Mouse (Mus musculus): Measurements from ENCODE around the gene Spred2.

Gene Spred2

DNA sequence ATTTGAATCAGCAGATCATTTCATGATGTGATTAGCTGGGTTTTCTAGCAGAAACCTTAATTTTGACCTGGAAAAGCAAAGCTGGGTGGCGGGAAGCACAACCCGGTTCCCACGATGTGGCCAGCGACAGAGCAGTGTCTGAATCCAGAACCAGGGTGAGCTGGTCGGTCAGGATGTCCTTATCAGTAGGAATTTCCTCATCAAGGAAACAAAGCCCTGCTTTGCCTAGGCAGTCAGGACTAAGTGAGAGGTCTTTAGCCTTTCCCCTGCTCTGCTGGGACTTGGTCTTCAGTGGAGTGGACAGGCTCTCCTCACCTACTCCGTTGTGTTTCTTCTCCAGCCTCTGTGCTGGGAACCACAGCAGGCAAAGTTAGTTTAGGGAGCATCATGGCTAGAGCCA, 83.5 kb downstream of the Spred2 start:
- ChIA-PET POLR2A (interaction anchor here in 3 of 4 experiments (0.6 to 2.7 kb wide), 5 partner anchors 9 to 158 kb away, joined by 3 to 20 read pairs (median 4); no protein-coding TSS in a partner anchor), CTCF (interaction anchor here in 1 of 4 experiments (1.0 kb wide), 1 partner anchor 60 kb away, joined by 3 read pairs; no protein-coding TSS in a partner anchor)

DNA sequence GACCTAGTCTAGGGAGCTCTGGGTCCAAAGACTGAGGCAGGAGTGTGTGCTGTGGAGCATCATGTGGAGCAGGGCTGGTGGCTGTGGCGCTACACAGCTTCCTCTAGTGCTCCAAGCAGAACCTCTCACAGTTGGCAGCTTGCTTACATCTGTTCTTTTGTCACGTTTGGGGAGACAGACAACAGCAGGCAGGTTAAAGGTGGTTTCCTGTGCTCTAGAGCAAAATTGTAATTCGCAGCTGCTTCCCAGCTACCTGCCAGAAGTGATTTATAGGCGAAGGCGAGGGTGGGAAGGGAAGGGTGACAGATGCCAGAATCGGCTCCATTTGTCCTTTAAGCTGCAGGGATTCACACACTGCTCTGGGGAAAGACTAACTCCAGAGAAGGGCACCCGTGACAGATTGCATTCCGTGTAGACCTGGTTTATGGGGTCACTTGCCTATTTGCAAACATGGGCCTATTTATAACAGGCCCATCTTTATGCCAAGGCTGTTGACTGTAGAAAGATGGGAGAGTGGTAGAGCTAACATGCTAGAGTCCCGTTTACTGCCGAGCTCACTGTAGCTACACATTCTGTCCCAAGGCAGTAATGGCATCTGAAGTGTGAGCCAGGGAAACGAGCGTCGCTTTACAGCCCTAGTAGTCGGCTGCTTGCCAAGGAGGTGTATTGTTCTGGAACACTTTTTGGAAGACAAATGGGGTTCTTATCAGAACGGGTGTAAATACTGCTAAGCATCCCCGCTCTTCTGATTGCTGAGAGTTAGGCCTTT, 87.2 kb downstream of the Spred2 start:
- POLR2A ChIA-PET, result interaction anchor here in 2 of 4 experiments (0.7 to 2.0 kb wide), 6 partner anchors 9 to 85 kb away, joined by 3 to 5 read pairs (median 4); no protein-coding TSS in a partner anchor
- CTCF ChIA-PET, result interaction anchor here in 2 of 4 experiments (0.5 to 0.6 kb wide), 2 partner anchors 10 to 55 kb away, joined by 3 read pairs; no protein-coding TSS in a partner anchor

DNA sequence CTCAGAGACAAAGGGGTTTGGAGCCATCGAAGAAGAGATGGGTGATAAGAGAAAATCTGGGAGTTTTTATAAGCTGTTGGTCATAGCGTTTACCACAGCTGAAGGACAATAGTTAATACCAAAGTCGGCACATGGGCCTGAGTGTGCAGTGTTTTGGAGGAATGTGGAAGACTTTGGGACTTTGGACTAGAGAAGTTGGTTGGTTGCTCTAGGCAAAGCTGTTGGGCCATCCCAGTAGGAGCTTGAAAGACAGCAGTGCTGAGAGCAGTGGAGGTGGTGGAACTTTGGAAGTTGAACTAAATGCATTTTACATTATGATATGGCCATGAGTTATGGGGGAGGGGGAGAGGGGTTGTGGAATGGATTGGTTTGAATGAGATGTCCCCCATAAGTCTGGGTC, 89.2 kb downstream of the Spred2 start:
- POLR2A ChIA-PET, result interaction anchor here in 2 of 4 experiments (0.6 to 1.7 kb wide), 10 partner anchors 13 to 164 kb away, joined by 3 to 5 read pairs (median 4); no protein-coding TSS in a partner anchor
- CTCF ChIA-PET, result no interaction called here

- CTCF ChIA-PET, result no interaction called here
Measured at GRCm38 (mm10) chr11:20017937-20018336, 93.8 kb downstream of the Spred2 start.

GRCm38 (mm10) chr11:20018905-20019304, 94.7 kb downstream of the Spred2 start:
- CTCF ChIA-PET, result interaction anchor here in 1 of 4 experiments (0.6 kb wide), 1 partner anchor 184 kb away, joined by 3 read pairs; no protein-coding TSS in a partner anchor
- POLR2A ChIA-PET, result interaction anchor here in 3 of 4 experiments (0.5 to 3.1 kb wide), 14 partner anchors 10 to 189 kb away, joined by 3 to 20 read pairs (median 4); partner anchors contain the start of gene Spred2 (in 1 of the 3)

More at GRCm38 (mm10) chr11:20017937-20018336, 93.8 kb downstream of the Spred2 start:
- POLR2A ChIA-PET, result interaction anchor here in 3 of 4 experiments (0.6 to 3.1 kb wide), 15 partner anchors 9 to 188 kb away, joined by 3 to 20 read pairs (median 3); no protein-coding TSS in a partner anchor

DNA sequence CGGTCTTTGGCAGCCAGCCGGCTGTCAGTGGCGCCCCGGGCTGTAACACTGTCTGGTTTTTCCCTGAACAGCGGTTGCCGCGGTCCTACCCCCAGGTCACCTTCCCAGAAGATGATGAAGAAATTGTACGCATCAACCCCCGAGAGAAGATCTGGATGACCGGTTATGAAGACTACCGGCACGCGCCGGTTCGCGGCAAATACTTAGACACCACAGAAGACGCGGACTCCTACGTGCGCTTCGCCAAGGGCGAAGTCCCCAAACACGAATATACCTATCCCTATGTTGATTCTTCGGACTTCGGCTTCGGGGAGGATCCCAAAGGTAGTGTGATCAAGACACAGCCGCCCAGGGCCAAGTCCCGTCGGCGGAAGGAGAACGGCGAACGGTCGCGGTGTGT, 96.5 kb downstream of the Spred2 start:
- ChIA-PET CTCF (interaction anchor here in 1 of 4 experiments (0.6 kb wide), 1 partner anchor 17 kb away, joined by 7 read pairs; no protein-coding TSS in a partner anchor), POLR2A (interaction anchor here in 3 of 4 experiments (0.6 to 1.2 kb wide), 9 partner anchors 9 to 209 kb away, joined by 3 to 8 read pairs (median 3); no protein-coding TSS in a partner anchor)

DNA sequence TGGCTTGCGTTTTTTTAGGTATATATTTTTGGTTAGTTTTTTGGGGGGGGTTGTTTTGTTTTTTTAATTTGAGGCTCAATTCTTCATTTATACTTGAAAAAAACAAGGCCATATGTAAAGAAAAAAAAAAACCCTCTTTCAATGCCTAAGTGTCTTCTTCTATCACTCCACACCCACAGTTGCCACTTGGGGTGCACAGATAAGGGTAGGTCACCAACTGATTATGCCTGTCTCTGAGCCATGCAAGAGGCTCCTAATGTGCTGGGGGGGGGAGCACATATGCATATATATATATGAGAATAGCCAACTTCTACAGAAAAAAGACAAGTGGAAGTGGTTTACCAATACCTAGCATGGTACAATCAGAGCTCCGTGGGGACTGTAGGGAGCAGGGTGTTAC, 98.3 kb downstream of the Spred2 start:
- CTCF ChIA-PET, result interaction anchor here in 1 of 4 experiments (0.6 kb wide), 1 partner anchor 96 kb away, joined by 6 read pairs; no protein-coding TSS in a partner anchor
- POLR2A ChIA-PET, result interaction anchor here in 2 of 4 experiments (0.6 to 1.1 kb wide), 5 partner anchors 29 to 634 kb away, joined by 3 to 4 read pairs (median 3); no protein-coding TSS in a partner anchor

- POLR2A ChIA-PET, result interaction anchor here in 2 of 4 experiments (0.6 to 1.1 kb wide), 5 partner anchors 30 to 634 kb away, joined by 3 to 4 read pairs (median 3); no protein-coding TSS in a partner anchor
- CTCF ChIA-PET, result interaction anchor here in 1 of 4 experiments (0.6 kb wide), 1 partner anchor 97 kb away, joined by 6 read pairs; no protein-coding TSS in a partner anchor
Measured at GRCm38 (mm10) chr11:20022911-20023482, 98.8 kb downstream of the Spred2 start.

DNA sequence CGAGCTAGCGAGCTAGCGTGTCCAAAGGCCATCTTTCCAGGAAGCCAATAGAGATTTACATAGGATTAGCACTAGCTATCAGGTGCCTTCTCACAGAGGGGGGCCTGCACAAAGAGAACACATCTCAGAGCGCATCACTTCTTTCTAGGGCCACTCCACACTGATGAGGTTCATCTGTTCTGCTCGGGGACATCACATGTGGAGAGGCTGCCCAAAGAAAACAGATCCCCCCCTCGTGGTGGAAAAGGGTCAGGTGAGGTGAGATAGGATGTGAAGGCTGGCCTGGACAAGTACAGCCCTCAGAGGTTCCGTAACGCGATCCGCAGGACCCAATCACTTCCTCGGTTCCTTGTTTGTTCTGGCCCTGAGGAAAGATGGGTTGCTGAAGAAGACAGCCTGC, 101.7 kb downstream of the Spred2 start:
- CTCF ChIA-PET, result interaction anchor here in 3 of 4 experiments (0.5 to 1.6 kb wide), 6 partner anchors 21 to 191 kb away, joined by 3 to 7 read pairs (median 5); no protein-coding TSS in a partner anchor
- POLR2A ChIA-PET, result interaction anchor here in 3 of 4 experiments (0.6 to 3.7 kb wide), 29 partner anchors 8 to 834 kb away, joined by 3 to 15 read pairs (median 4); partner anchors contain the start of gene Spred2 (in 1 of the 3)

DNA sequence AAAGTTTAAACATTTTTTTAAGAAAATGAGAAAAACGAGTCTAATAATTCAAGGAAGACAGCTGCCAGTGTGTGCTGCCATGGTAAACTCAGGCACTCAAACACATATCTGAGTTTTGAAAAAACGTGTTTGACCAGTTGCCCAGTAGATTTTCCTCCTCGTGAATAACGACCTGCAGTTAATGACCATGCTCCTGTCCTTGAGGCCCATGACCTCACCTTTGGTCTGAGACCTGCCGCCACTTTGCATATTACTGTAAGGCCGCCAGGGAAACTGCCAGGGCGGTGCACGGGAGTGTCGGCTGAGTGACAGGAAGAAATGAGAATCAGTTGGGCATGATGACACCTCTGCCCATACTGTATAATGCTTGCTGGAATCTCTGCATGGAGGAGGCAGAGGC, 103.5 kb downstream of the Spred2 start:
- POLR2A ChIA-PET, result interaction anchor here in 3 of 4 experiments (0.6 to 3.7 kb wide), 10 partner anchors 8 to 278 kb away, joined by 3 to 15 read pairs (median 3); no protein-coding TSS in a partner anchor
- CTCF ChIA-PET, result interaction anchor here in 1 of 4 experiments (1.2 to 1.6 kb wide), 2 partner anchors 107 to 201 kb away, joined by 4 to 7 read pairs; no protein-coding TSS in a partner anchor

- POLR2A ChIA-PET, result interaction anchor here in 3 of 4 experiments (0.6 to 2.6 kb wide), 13 partner anchors 9 to 277 kb away, joined by 3 to 11 read pairs (median 3); no protein-coding TSS in a partner anchor
- CTCF ChIA-PET, result interaction anchor here in 1 of 4 experiments (0.6 kb wide), 1 partner anchor 1764 kb away, joined by 7 read pairs; no protein-coding TSS in a partner anchor
Measured at GRCm38 (mm10) chr11:20028396-20028795, 104.2 kb downstream of the Spred2 start.

- CTCF ChIA-PET, result interaction anchor here in 1 of 4 experiments (0.6 kb wide), 1 partner anchor 1764 kb away, joined by 7 read pairs; no protein-coding TSS in a partner anchor
- POLR2A ChIA-PET, result interaction anchor here in 3 of 4 experiments (0.6 to 2.6 kb wide), 12 partner anchors 8 to 595 kb away, joined by 3 to 11 read pairs (median 4); no protein-coding TSS in a partner anchor
Measured at GRCm38 (mm10) chr11:20029014-20029413, 104.8 kb downstream of the Spred2 start.

- ChIA-PET CTCF (interaction anchor here (0.7 to 1.4 kb wide), 5 partner anchors 49 to 370 kb away, joined by 3 to 9 read pairs (median 5); no protein-coding TSS in a partner anchor), POLR2A (interaction anchor here in 2 of 4 experiments (0.7 kb wide), 2 partner anchors 32 to 185 kb away, joined by 5 read pairs; no protein-coding TSS in a partner anchor)
Measured at GRCm38 (mm10) chr11:20030973-20031372, 106.8 kb downstream of the Spred2 start.

- POLR2A ChIA-PET, result no interaction called here
- CTCF ChIA-PET, result interaction anchor here in 3 of 4 experiments (0.6 to 1.4 kb wide), 5 partner anchors 183 to 369 kb away, joined by 3 to 9 read pairs (median 6); no protein-coding TSS in a partner anchor
Measured at GRCm38 (mm10) chr11:20031536-20031935, 107.4 kb downstream of the Spred2 start.

DNA sequence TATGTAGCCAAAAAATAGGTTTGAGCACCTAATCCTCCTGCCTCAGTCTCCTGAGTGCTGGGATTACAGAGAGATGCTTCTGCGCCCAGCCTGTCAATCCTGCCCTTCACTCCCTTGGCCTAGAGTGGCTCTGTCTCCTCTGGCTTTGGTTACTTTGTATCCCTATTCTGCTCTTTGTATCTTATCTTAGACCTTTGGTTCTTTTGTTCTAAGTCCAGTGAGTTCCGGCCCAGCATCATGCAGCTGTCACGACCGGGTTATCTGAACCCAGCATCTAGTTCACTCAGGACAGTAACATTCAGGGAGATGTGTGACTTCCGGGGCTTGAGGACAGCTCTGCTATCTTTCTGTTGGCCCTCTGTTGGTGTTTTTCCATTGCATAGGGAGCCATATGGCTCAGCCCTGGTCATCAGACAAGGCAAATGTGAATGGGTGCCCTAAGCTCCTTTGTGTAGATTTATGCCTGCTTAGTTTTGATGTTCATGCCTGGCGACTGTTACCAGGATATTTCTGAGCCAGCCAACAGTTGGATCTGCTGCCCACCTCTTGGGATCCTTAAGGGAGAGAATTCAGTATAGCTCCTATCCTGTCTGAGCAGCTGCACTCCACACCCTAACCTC, 109.5 kb downstream of the Spred2 start:
- ChIA-PET POLR2A (interaction anchor here in 2 of 4 experiments (0.7 to 5.0 kb wide), 8 partner anchors 9 to 216 kb away, joined by 3 to 36 read pairs (median 5); partner anchors contain the start of genes Cep68 (in 1 of the 2) and Spred2 (in 1 of the 2)), CTCF (interaction anchor here in 1 of 4 experiments (0.9 to 1.6 kb wide), 2 partner anchors 121 to 203 kb away, joined by 3 to 4 read pairs; no protein-coding TSS in a partner anchor)

- POLR2A ChIA-PET, result interaction anchor here in 3 of 4 experiments (0.7 to 5.0 kb wide), 10 partner anchors 9 to 215 kb away, joined by 3 to 36 read pairs (median 5); partner anchors contain the start of genes Cep68 (in 1 of the 3) and Spred2 (in 1 of the 3)
- CTCF ChIA-PET, result interaction anchor here in 1 of 4 experiments (0.9 to 1.6 kb wide), 2 partner anchors 122 to 204 kb away, joined by 3 to 4 read pairs; no protein-coding TSS in a partner anchor
Measured at GRCm38 (mm10) chr11:20034337-20034947, 110.3 kb downstream of the Spred2 start.

Data from embryonic stem cell, embryonic (primary cell).